In the genomic region with DNA sequence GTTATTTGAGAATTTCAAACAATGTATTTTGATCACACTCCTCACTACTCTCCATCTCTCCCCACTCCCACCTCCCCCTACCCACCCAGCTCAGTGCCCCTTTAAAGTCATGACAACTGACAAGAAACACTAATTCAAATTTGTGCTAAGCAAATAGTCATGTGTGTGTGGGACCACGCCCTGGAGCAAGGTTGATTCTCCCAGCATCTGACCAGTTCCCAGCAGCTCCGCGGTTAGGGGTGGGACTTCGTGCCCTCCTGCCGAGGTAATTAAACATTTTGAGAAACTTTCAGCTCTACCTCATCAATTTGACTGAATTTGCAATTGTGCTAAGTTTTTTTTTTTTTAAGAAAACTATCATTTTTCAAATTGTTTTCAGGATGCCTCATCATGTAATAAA, we compare ENCODE assay signal across 21 mouse cellular contexts.
DNase-seq lines count a peak whose midpoint lies in the region; ATAC-seq and TF ChIP-seq lines count a peak whose summit lies in the region.
"Had no signal": no experiment of that assay in that cellular context is flagged by ENCODE, and none has a peak within 500 bp of the region (broad histone marks: within the 10 kb centered on the region; RNA-seq: fewer than 3 reads in every experiment).

No protein-coding gene starts in this region.

- no peak overlapping the region for H3K4me2 ChIP-seq in forebrain, embryonic 14.5 days (ENCODE audit: low read length)
- no peak overlapping the region for H3K4me2 ChIP-seq in forebrain, postnatal 0 days (ENCODE audit: low read depth)
- no peak overlapping the region for H3K4me2 ChIP-seq in hindbrain, embryonic 13.5 days
- no peak overlapping the region for H3K4me2 ChIP-seq in neural tube, embryonic 13.5 days
- H3K4me2 ChIP-seq in neural tube, embryonic 15.5 days = no peak overlapping the region
- H3K4me2 ChIP-seq: intestine, embryonic 15.5 days had no signal

- WGBS in forebrain, embryonic 14.5 days = 61% methylated on average over 5 of the region's 5 CpGs
- 51% methylated on average over 5 of the region's 5 CpGs for WGBS in forebrain, postnatal 0 days
- 50% methylated on average over 5 of the region's 5 CpGs for WGBS in hindbrain, embryonic 13.5 days
- 65% methylated on average over 5 of the region's 5 CpGs for WGBS in hindbrain, embryonic 10.5 days
- WGBS in neural tube, embryonic 13.5 days = 50% methylated on average over 5 of the region's 5 CpGs
- 54% methylated on average over 5 of the region's 5 CpGs for WGBS in neural tube, embryonic 15.5 days

- H3K36me3 ChIP-seq in forebrain, embryonic 14.5 days (ENCODE audit: control insufficient read depth, insufficient read depth, low read length) = no peaks in the 10 kb centered on the region
- H3K36me3 ChIP-seq in forebrain, postnatal 0 days (ENCODE audit: insufficient read depth) = no peaks in the 10 kb centered on the region
- no peaks in the 10 kb centered on the region for H3K36me3 ChIP-seq in hindbrain, embryonic 13.5 days
- H3K36me3 ChIP-seq in hindbrain, embryonic 10.5 days = no peaks in the 10 kb centered on the region
- no peaks in the 10 kb centered on the region for H3K36me3 ChIP-seq in neural tube, embryonic 13.5 days
- H3K36me3 ChIP-seq in neural tube, embryonic 15.5 days = no peaks in the 10 kb centered on the region
- H3K36me3 ChIP-seq: G1E; hindbrain, embryonic 15.5 days; intestine, embryonic 15.5 days had no signal

- no peaks in the 10 kb centered on the region for H3K27me3 ChIP-seq in forebrain, embryonic 14.5 days (replicated peaks; ENCODE audit: control insufficient read depth, insufficient read depth, low read length)
- no peaks in the 10 kb centered on the region for H3K27me3 ChIP-seq in forebrain, postnatal 0 days (ENCODE audit: insufficient read depth, low read length)
- H3K27me3 ChIP-seq in hindbrain, embryonic 13.5 days = 0 out of 2 replicates have a peak, but pooled peaks cover 2% of the 10 kb centered on the region
- no peaks in the 10 kb centered on the region for H3K27me3 ChIP-seq in hindbrain, embryonic 10.5 days (ENCODE audit: insufficient read depth, poor library complexity, severe bottlenecking)
- H3K27me3 ChIP-seq in neural tube, embryonic 13.5 days = no peaks in the 10 kb centered on the region
- H3K27me3 ChIP-seq in neural tube, embryonic 15.5 days (replicated peaks) = no peaks in the 10 kb centered on the region
- H3K27me3 ChIP-seq: CH12.LX; forebrain, embryonic 13.5 days; hindbrain, embryonic 15.5 days; intestine, embryonic 15.5 days had no signal

- H3K9ac ChIP-seq in forebrain, embryonic 14.5 days (ENCODE audit: low read length) = no peak overlapping the region
- no peak overlapping the region for H3K9ac ChIP-seq in forebrain, postnatal 0 days
- H3K9ac ChIP-seq in hindbrain, embryonic 13.5 days = no peak overlapping the region
- no peak overlapping the region for H3K9ac ChIP-seq in neural tube, embryonic 13.5 days
- no peak overlapping the region for H3K9ac ChIP-seq in neural tube, embryonic 15.5 days (replicated peaks)
- H3K9ac ChIP-seq: forebrain, embryonic 13.5 days; hindbrain, embryonic 15.5 days; intestine, embryonic 15.5 days; liver, embryonic 14.5 days had no signal

- H3K4me3 ChIP-seq in forebrain, embryonic 14.5 days (ENCODE audit: low read depth, low read length) = no peak overlapping the region
- H3K4me3 ChIP-seq in forebrain, postnatal 0 days (ENCODE audit: low read depth, low read length) = no peak overlapping the region
- no peak overlapping the region for H3K4me3 ChIP-seq in hindbrain, embryonic 13.5 days
- no peak overlapping the region for H3K4me3 ChIP-seq in hindbrain, embryonic 10.5 days
- H3K4me3 ChIP-seq in neural tube, embryonic 13.5 days = no peak overlapping the region
- no peak overlapping the region for H3K4me3 ChIP-seq in neural tube, embryonic 15.5 days (replicated peaks)
- H3K4me3 ChIP-seq: forebrain, embryonic 13.5 days; hindbrain, embryonic 15.5 days; intestine, embryonic 15.5 days had no signal

- H3K4me1 ChIP-seq in forebrain, embryonic 14.5 days (ENCODE audit: control insufficient read depth, insufficient read depth, low read length) = peaks cover 5% of the 10 kb centered on the region; the same call in 1 of the 2 replicates
- H3K4me1 ChIP-seq in forebrain, postnatal 0 days (ENCODE audit: insufficient read depth) = no peaks in the 10 kb centered on the region
- peaks cover 19% of the 10 kb centered on the region for H3K4me1 ChIP-seq in hindbrain, embryonic 13.5 days (replicated peaks)
- no peaks in the 10 kb centered on the region; the same call in 1 of the 2 replicates for H3K4me1 ChIP-seq in hindbrain, embryonic 10.5 days (replicated peaks)
- H3K4me1 ChIP-seq in neural tube, embryonic 13.5 days (replicated peaks) = peaks cover 12% of the 10 kb centered on the region
- peaks cover 8% of the 10 kb centered on the region for H3K4me1 ChIP-seq in neural tube, embryonic 15.5 days
- H3K4me1 ChIP-seq: intestine, embryonic 15.5 days had no signal

- 0 out of 2 replicates have a peak, but pooled peaks have one; percentile 29 for ATAC-seq in forebrain, embryonic 14.5 days
- no peak for ATAC-seq in forebrain, postnatal 0 days
- ATAC-seq in hindbrain, embryonic 13.5 days (ENCODE audit: low FRiP score) = no peak
- peak; percentile 36; the same call in 1 of the 2 replicates for ATAC-seq in neural tube, embryonic 13.5 days (ENCODE audit: low read depth)
- no peak for ATAC-seq in neural tube, embryonic 15.5 days (ENCODE audit: low FRiP score)
- ATAC-seq: intestine, embryonic 15.5 days had no signal

- no peaks in the 10 kb centered on the region for H3K9me3 ChIP-seq in forebrain, embryonic 14.5 days (replicated peaks; ENCODE audit: control insufficient read depth, low read length)
- H3K9me3 ChIP-seq in forebrain, postnatal 0 days (ENCODE audit: low read length) = no peaks in the 10 kb centered on the region
- H3K9me3 ChIP-seq in hindbrain, embryonic 13.5 days = no peaks in the 10 kb centered on the region
- H3K9me3 ChIP-seq in hindbrain, embryonic 10.5 days = no peaks in the 10 kb centered on the region
- no peaks in the 10 kb centered on the region for H3K9me3 ChIP-seq in neural tube, embryonic 13.5 days
- H3K9me3 ChIP-seq in neural tube, embryonic 15.5 days (replicated peaks) = no peaks in the 10 kb centered on the region
- H3K9me3 ChIP-seq: forebrain, embryonic 13.5 days; G1E; hindbrain, embryonic 15.5 days; intestine, embryonic 15.5 days had no signal

- no peak for TF ChIP-seq CTCF in forebrain, postnatal 0 days (IDR thresholded peaks at IDR 0.05; ENCODE audit: low read depth)

- no peak for DNase-seq in forebrain, embryonic 14.5 days (ENCODE audit: low spot score)
- DNase-seq in forebrain, postnatal 0 days = no peak
- DNase-seq in hindbrain, embryonic 10.5 days (ENCODE audit: low spot score) = no peak
- DNase-seq in ovary, postnatal 10 days (ENCODE audit: low spot score) = no peak
- DNase-seq in right cerebral cortex, adult 18-20 months = no peak
- DNase-seq: adrenal gland, postnatal 14 days; gastrocnemius, postnatal 25 days; heart, adult 18-20 months; liver; lung, adult 2 months; thymus, postnatal 25 days had no signal

- no peak overlapping the region for H3K27ac ChIP-seq in forebrain, embryonic 14.5 days (ENCODE audit: low read depth, low read length)
- no peak overlapping the region for H3K27ac ChIP-seq in forebrain, postnatal 0 days (ENCODE audit: low read depth, low read length)
- H3K27ac ChIP-seq in hindbrain, embryonic 13.5 days = peak overlapping the region; percentile 81
- no peak overlapping the region for H3K27ac ChIP-seq in hindbrain, embryonic 10.5 days
- no peak overlapping the region; the same call in 1 of the 2 replicates for H3K27ac ChIP-seq in neural tube, embryonic 13.5 days (replicated peaks)
- H3K27ac ChIP-seq in neural tube, embryonic 15.5 days (replicated peaks) = no peak overlapping the region
- H3K27ac ChIP-seq: intestine, embryonic 15.5 days; liver, embryonic 14.5 days; macrophage had no signal

Comparison
In these comparisons a context has a peak if more than half of its experiments do, and no peak if none do; other contexts are left out.
1. ATAC-seq: peak in forebrain, embryonic 14.5 days (single experiment) and neural tube, embryonic 13.5 days (single experiment); none in forebrain, postnatal 0 days (single experiment), hindbrain, embryonic 13.5 days (single experiment) and neural tube, embryonic 15.5 days (single experiment).